Mouse (Mus musculus) kidney, embryonic 15.5 days (tissue): ENCODE measurements around the gene Npas4. TPM values are rescaled to one million over a fixed set of nuclear protein-coding genes. Genes with fewer than 3 reads are reported as not detected.

ENCODE experiments used
- polyA plus RNA-seq: library from polyadenylated mRNA; unstranded; fragments of >200 nt; fragmentation: Nextera tagmentation; extraction: Ambion mirVana; gene quantifications from 2 replicates; pipeline ENCODE4 v1.2.1, GENCODE M21; 2015

The Npas4 gene
- polyA plus RNA-seq, 1 experiment from 2014 or later, result 0.18 TPM

Other genes starting within 250 kb of the Npas4 start
- gene Rbm4b, start 233.8 kb downstream of the Npas4 start, polyA plus RNA-seq, result 75.2 and 75.5 TPM in 2 replicates
- 66.1 and 67.6 TPM in 2 replicates for gene Rbm4, start 196.4 kb downstream of the Npas4 start, polyA plus RNA-seq
- gene Gm21992, start 178.7 kb downstream of the Npas4 start, polyA plus RNA-seq, result 38.2 and 40.3 TPM in 2 replicates
- 97.3 and 103 TPM in 2 replicates for gene Rbm14, start 178.7 kb downstream of the Npas4 start, polyA plus RNA-seq
- gene Ccs, start 151.0 kb downstream of the Npas4 start, polyA plus RNA-seq, result 59.3 and 64.5 TPM in 2 replicates
- not detected in 2 replicates for gene Ccdc87, start 150.9 kb downstream of the Npas4 start, polyA plus RNA-seq
- 48.2 and 58.1 TPM in 2 replicates for gene Ctsf, start 135.2 kb downstream of the Npas4 start, polyA plus RNA-seq
- 10.6 and 12.0 TPM in 2 replicates for gene Actn3, start 112.4 kb downstream of the Npas4 start, polyA plus RNA-seq
- gene Zdhhc24, start 111.6 kb downstream of the Npas4 start, polyA plus RNA-seq, result 10.8 and 12.0 TPM in 2 replicates
- 5.2 and 6.7 TPM in 2 replicates for gene Bbs1, start 83.7 kb downstream of the Npas4 start, polyA plus RNA-seq
- gene Dpp3, start 62.0 kb downstream of the Npas4 start, polyA plus RNA-seq, result 96.4 and 108 TPM in 2 replicates
- 2.9 and 3.0 TPM in 2 replicates for gene Peli3, start 47.2 kb downstream of the Npas4 start, polyA plus RNA-seq
- gene Mrpl11, start 28.2 kb downstream of the Npas4 start, polyA plus RNA-seq, result 108 and 125 TPM in 2 replicates
- 6.0 and 7.0 TPM in 2 replicates for gene Slc29a2, start 33.5 kb upstream of the Npas4 start, polyA plus RNA-seq
- gene B4gat1, start 48.5 kb upstream of the Npas4 start, polyA plus RNA-seq, result 51.0 and 51.7 TPM in 2 replicates
- gene AC124502.3, start 48.6 kb upstream of the Npas4 start, polyA plus RNA-seq, result 2.1 and 2.3 TPM in 2 replicates
- 44.0 and 51.6 TPM in 2 replicates for gene Brms1, start 51.0 kb upstream of the Npas4 start, polyA plus RNA-seq
- 3.0 and 4.2 TPM in 2 replicates for gene Rin1, start 60.2 kb upstream of the Npas4 start, polyA plus RNA-seq
- gene Cd248, start 77.8 kb upstream of the Npas4 start, polyA plus RNA-seq, result 50.3 and 74.1 TPM in 2 replicates
- gene Tmem151a, start 95.2 kb upstream of the Npas4 start, polyA plus RNA-seq, result 1.3 and 1.8 TPM in 2 replicates
- gene Yif1a, start 98.2 kb upstream of the Npas4 start, polyA plus RNA-seq, result 99.8 and 101 TPM in 2 replicates
- gene Cnih2, start 108.2 kb upstream of the Npas4 start, polyA plus RNA-seq, result 13.3 and 15.1 TPM in 2 replicates
- gene Rab1b, start 116.8 kb upstream of the Npas4 start, polyA plus RNA-seq, result 268 and 290 TPM in 2 replicates
- 27.5 and 27.8 TPM in 2 replicates for gene Klc2, start 128.2 kb upstream of the Npas4 start, polyA plus RNA-seq